Mouse (Mus musculus): ENCODE measurements at regions not wholly inside any gene's neighbourhood (a gene's known extent, or its start where the extent isn't known, plus 50 kb on each side); places are given as distances from the start of the nearest gene placed in this dataset.

DNA sequence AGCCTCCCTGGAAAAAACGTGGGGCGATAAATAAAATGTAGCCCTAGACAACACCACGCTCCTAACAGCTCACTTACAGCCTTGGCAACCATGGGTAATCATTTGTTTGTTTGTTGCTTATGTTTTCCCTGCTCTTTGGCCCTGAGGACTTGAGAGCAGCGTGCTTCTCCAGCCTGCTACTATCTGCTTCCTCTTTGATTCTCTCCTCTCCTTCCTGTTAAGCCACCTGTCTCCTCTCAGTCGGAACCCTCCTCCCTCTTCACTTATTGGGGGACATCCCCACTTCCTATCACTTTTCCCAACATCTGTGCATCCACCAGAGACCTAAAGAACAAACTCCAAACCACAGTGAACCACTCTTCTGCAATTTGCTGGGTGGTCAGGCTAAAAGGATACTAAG is 362.5 kb upstream of the Smim15 start:
- no peak for DNase-seq (ENCODE audit: low read depth)
- TF ChIP-seq POLR2A (IDR thresholded peaks at IDR 0.05; ENCODE audit: borderline replicate concordance, extremely low read depth, insufficient read depth, insufficient read length, poor library complexity, severe bottlenecking), result no peak
- no peak for TF ChIP-seq CTCF (IDR thresholded peaks at IDR 0.05; ENCODE audit: borderline replicate concordance, extremely low read depth, insufficient read depth, insufficient read length)

DNA sequence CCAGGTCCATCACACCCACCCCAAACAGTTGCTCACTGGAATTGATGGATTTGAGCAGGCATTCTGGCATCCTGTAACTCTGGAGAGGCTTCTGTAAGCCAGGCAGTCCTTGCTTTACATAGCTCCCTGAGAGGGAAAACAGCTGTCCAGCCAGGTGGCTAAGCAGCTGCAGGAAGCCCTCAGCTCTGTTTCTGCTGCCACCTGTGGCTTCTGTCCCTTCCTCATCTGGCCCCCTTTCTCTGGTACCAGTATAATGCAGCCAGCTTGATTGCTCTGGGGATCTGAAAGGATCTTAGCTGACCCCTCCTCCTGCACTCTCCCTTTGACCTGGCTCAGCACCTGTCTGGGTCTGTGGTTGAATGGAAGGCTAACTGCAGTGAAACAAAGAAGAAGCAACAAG is 365.4 kb upstream of the Smim15 start:
- no peak for DNase-seq (ENCODE audit: low read depth)

DNA sequence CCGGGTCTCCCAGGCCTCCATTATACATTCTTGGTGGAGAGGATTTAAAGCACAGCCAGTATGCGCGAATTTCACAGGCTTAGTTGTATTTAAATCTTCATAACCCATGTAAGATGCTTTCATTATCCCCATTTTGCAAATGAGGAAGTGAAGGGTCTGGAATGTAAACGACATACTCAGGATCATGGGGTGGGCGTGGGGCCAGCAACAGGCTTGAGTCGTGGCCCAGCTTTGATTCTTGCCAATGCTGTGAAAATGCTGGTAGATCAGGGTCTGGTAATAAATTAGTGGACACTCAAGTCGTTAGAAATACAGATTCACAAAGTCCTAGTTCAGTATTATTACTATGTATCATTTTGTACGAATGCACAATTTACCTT is 367.2 kb upstream of the Smim15 start:
- TF ChIP-seq CTCF (IDR thresholded peaks at IDR 0.05; ENCODE audit: borderline replicate concordance, extremely low read depth, insufficient read depth, insufficient read length) (no peak), POLR2A (IDR thresholded peaks at IDR 0.05; ENCODE audit: borderline replicate concordance, extremely low read depth, insufficient read depth, insufficient read length, poor library complexity, severe bottlenecking) (no peak)
- no peak for DNase-seq (ENCODE audit: low read depth)

More for the DNA sequence above, 365.4 kb upstream of the Smim15 start:
- TF ChIP-seq POLR2A (IDR thresholded peaks at IDR 0.05; ENCODE audit: borderline replicate concordance, extremely low read depth, insufficient read depth, insufficient read length, poor library complexity, severe bottlenecking) (no peak), CTCF (IDR thresholded peaks at IDR 0.05; ENCODE audit: borderline replicate concordance, extremely low read depth, insufficient read depth, insufficient read length) (no peak)

DNA sequence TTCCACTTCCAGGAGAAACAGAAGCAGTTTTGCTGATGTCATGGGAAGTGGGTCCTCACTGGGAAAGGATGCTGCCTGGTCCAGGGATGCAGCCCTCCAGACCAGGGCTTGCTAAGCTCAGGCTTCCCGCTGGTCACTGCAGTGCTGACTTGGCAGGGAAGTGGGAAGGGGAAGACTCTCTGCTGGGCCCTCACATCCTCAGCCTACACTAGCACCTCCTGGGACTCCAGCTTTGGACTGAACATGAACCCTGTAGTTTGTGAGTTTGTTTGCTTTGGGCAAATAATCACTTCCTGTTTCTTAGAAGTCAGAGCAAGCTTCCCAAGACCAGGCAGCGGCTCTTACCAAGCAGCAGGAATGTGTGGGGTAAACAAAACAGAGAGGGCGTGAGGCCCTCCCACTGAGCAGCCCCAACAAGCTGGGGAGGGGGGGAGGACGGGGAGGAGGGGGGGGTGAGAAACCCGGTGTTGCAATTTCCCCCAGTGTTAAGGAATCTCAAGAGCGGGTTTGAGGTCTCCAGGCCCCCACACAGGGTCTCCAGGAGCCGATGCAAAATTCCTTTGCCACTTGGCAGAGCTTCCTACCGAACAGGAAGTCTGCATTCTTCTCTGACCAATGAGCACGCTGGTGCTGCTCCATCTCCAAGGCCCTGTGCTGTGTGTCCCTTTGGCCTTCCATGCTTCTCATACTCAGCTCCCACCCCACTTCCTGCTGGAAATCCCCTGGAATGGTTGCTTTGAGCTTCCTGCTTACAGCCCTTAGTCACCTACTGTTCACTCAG is 367.7 kb upstream of the Smim15 start:
- DNase-seq (ENCODE audit: low read depth), result peak; percentile 56
- TF ChIP-seq CTCF (IDR thresholded peaks at IDR 0.05; ENCODE audit: borderline replicate concordance, extremely low read depth, insufficient read depth, insufficient read length), result no peak

DNA sequence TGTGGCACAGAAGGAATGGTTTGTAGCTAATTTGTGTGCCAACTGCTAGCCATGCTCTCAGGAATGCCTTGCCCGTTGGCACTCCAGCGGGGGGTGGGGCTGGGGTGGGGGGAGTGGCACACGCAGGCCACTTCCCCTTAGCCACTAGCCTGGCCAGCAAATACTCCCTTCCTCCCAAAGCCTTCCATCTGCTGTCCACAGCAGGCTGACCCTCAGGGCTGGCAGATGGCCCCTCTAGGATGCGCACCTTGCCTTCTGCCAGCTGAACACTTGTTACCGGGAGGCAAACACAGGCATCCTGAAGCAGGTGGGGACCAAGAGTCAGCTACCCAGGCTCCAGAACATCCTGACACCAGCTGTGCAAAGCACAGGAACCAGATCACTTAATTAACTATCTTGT is 372.1 kb upstream of the Smim15 start:
- no peak for DNase-seq (ENCODE audit: low read depth)
- no peak for TF ChIP-seq POLR2A (IDR thresholded peaks at IDR 0.05; ENCODE audit: borderline replicate concordance, extremely low read depth, insufficient read depth, insufficient read length, poor library complexity, severe bottlenecking)
- no peak for TF ChIP-seq CTCF (IDR thresholded peaks at IDR 0.05; ENCODE audit: borderline replicate concordance, extremely low read depth, insufficient read depth, insufficient read length)

DNA sequence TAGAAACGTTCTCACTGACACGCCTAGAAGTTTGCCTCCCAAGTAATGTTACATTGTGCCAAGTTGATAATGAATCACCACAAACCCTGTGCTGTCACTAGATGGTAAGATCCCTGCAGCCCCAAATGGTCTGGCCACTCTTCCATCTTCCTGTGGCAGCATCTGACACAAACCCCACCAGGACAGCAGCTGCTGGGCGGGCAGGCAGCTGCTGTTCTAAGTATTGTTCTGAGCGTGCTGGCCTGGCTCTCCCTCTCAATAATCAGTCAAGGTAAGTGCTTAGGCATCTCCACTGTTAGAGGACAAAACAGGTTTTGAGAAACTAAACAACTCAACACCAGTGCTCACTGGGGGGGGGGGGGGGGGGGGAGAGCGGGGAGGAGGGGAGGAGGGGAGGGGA is 375.7 kb upstream of the Smim15 start:
- peak; percentile 23 for DNase-seq (ENCODE audit: low read depth)
- TF ChIP-seq CTCF (IDR thresholded peaks at IDR 0.05; ENCODE audit: borderline replicate concordance, extremely low read depth, insufficient read depth, insufficient read length), result no peak
- no peak for TF ChIP-seq POLR2A (IDR thresholded peaks at IDR 0.05; ENCODE audit: borderline replicate concordance, extremely low read depth, insufficient read depth, insufficient read length, poor library complexity, severe bottlenecking)

DNA sequence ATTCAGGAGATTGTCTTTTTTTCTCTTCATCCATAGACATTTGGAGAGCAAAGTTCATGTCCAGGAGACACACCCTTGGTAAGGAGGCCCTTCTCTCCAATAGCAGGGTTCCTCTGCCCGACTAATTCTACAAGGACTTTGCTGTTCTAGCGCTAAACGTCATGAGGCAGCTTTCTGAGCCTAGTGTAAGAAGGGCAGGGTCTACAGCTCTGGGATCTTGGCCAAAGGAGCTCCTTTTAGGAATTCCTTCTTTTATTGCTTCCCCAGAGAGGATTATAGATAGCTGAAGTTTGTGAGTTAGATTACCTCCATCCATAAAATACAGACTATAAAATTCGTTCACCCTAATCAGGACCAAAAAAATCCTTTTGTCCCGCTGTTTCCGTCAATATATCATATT is 378.5 kb upstream of the Smim15 start:
- DNase-seq (ENCODE audit: low read depth), result peak; percentile 27
- no peak for TF ChIP-seq CTCF (IDR thresholded peaks at IDR 0.05; ENCODE audit: borderline replicate concordance, extremely low read depth, insufficient read depth, insufficient read length)
- no peak for TF ChIP-seq POLR2A (IDR thresholded peaks at IDR 0.05; ENCODE audit: borderline replicate concordance, extremely low read depth, insufficient read depth, insufficient read length, poor library complexity, severe bottlenecking)

DNA sequence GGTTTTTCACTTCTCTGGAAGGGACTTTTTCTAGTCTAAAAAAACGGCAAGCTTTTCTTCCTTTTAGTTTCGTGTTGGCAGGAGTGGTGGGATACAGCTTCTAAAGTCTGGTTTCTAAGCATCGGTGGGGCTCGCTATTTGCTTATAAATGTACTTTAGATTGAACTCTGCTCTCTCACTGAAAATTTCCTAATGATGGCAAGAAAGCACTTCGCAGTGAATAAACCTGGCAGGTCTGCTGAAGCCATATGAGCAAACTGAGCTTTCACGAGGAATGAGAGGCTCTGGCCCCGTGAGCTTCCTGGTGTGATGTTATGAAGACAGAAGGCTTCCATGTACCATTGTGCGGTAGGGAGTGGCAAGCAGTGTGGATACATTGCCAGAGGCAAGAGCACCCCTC is 380.0 kb upstream of the Smim15 start:
- TF ChIP-seq POLR2A (IDR thresholded peaks at IDR 0.05; ENCODE audit: borderline replicate concordance, extremely low read depth, insufficient read depth, insufficient read length, poor library complexity, severe bottlenecking), result no peak
- TF ChIP-seq CTCF (IDR thresholded peaks at IDR 0.05; ENCODE audit: borderline replicate concordance, extremely low read depth, insufficient read depth, insufficient read length), result no peak
- DNase-seq (ENCODE audit: low read depth), result no peak

DNA sequence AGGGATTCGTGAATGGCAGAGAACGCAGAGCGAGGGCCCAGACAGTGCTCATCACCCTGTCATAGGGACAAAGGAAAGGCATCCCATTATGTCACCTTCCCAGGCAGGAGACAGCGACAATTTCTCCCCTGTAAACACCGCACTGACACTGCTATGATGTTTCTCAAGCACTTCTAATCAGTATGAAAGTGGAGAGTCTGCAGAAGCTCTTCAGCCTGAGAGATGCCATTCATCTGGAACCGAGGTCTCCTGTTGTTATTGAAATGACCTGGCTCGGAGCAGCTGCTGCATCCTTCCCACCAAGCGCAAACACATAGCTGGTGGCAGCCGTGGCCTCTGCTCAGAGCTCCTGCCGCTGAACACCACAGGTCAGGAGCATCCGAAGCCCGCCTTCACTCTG is 380.5 kb upstream of the Smim15 start:
- TF ChIP-seq POLR2A (IDR thresholded peaks at IDR 0.05; ENCODE audit: borderline replicate concordance, extremely low read depth, insufficient read depth, insufficient read length, poor library complexity, severe bottlenecking), result no peak
- TF ChIP-seq CTCF (IDR thresholded peaks at IDR 0.05; ENCODE audit: borderline replicate concordance, extremely low read depth, insufficient read depth, insufficient read length), result no peak
- DNase-seq (ENCODE audit: low read depth), result peak; percentile 82

DNA sequence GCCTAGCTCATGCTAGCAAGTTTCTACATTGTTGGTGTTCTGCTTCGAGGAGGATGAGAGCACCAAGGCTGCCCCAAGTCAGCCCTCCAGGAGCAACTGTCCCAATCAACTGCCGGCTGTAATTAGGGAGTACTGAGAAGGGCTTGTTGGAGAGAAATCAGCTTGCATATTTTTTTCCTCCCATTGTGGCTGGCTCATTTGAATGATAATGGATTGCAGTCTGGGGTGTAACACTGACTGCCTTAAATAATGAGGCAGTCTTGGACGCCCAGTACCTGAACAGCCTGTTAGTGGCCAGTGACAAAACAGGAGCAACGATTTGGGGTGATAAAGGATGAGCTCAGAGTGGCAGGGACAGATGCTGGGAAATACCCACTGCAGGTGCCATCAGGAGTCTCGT is 382.8 kb upstream of the Smim15 start:
- no peak for TF ChIP-seq POLR2A (IDR thresholded peaks at IDR 0.05; ENCODE audit: borderline replicate concordance, extremely low read depth, insufficient read depth, insufficient read length, poor library complexity, severe bottlenecking)
- TF ChIP-seq CTCF (IDR thresholded peaks at IDR 0.05; ENCODE audit: borderline replicate concordance, extremely low read depth, insufficient read depth, insufficient read length), result no peak
- peak; percentile 93 for DNase-seq (ENCODE audit: low read depth)

DNA sequence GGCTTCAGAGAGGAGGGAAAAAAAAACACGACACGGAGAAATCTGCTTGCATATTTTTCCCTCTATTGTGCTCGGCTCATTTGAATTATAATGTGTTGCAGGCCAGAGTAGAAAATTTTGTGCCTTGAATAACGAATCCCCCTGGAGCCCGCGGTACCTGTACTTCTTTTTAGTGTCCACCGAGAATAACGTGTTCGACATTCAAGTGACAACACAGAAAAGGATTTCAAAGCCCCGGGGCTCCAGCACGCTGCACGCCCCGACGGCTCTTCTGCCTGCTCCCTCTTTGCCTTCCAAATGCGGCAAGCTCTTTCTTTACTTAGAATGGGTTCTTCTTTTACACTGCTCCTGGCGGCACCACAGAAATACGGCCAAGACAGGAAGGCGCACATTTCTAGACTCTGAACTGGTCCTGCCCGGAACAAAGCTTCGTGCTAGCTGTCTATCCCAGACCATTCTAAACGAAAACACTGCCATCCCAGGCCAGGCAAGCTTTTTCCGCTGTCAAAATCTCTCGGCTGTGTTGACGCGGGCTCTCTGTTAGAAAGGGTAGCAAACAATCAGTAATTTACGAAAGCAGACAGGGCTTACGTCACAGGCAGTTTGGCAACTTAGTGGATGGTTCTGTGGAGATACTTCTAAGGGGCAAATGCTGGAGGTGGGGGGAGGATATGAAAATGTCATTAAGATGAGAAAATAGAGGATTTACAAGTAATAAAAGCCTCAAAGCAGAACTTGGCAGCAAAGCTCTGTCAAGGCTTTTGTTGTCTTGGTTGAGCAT is 398.2 kb upstream of the Smim15 start:
- TF ChIP-seq POLR2A (IDR thresholded peaks at IDR 0.05; ENCODE audit: borderline replicate concordance, extremely low read depth, insufficient read depth, insufficient read length, poor library complexity, severe bottlenecking), result no peak
- TF ChIP-seq CTCF (IDR thresholded peaks at IDR 0.05; ENCODE audit: borderline replicate concordance, extremely low read depth, insufficient read depth, insufficient read length), result no peak
- DNase-seq (ENCODE audit: low read depth), result peak; percentile 88

Measured in brain, embryonic 14.5 days (tissue).